Mouse (Mus musculus): ENCODE data around the gene Bcar3.

Bcar3 gene

DNA sequence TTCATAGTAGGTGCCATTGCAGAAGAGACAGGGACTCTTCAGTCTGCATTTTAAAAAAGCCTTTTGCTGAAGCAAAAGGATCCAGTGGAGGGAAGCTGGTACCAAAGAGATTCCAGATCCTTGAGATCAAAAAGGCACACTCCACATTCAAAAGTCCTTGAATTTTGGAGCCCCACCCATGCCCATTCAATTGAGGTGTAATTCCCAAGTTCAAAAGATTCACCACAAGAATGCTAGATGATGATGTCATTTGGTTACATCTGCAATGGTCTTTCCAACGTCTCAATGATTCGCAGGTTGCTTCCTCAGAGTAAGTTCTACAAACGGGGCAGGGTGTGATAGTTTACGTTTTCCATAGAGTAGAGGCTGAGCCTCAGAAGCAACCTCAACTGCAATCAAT is 192.3 kb downstream of the Bcar3 start:
- no peak for DNase-seq

DNA sequence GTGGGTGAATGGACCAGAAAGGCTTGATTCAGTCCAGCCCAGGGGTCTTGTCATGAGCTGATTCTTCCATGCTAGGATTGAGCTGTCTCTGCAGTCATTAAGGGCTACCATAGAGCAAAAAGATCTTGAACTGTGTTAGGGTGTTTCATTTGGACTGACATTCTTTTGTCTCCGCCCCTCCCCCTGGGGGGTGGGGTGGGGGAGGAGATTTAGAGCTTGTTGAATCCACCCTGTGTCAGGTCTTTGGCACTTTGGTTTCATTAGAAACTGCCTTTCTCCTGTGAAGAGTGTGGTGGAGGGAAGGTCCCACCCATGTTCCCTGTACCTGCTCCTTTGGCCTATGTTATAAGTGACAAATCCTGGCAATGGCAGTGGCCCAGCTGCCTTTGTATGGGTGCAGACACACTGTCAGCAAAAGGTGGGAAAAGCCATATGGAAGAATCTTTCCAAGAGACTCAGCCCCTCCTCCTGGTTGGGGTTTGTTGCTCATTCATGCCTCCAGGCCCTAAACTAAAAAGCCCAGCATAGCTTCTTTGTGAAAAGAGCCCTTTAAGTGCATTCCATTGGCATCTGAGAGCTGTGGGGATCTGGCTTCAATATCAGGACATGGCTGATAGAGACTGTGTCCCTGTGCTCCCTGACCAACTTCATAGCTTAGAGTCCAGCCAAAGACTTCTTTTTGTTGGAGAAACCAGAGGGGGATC is 194.3 kb downstream of the Bcar3 start:
- no peak for DNase-seq

DNA sequence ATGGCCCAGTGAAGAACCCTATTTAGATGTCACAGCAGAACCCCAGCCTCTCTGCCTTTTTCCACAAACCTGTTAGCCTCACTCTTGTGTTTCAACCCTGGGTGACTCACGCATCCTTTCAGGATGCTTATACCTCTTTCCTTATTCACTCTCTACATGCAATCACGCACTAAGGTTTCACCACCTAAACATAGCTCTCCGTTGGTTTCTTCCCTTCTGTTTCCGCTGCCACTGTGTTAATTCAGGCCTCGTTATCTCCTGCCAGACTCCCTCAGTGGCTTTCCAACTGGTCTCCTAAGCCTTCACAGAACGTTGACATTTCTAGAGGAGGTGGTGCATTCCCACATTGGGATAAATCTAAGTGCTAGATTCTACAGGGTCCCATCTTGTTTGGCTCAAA is 196.6 kb downstream of the Bcar3 start:
- no peak for DNase-seq

DNA sequence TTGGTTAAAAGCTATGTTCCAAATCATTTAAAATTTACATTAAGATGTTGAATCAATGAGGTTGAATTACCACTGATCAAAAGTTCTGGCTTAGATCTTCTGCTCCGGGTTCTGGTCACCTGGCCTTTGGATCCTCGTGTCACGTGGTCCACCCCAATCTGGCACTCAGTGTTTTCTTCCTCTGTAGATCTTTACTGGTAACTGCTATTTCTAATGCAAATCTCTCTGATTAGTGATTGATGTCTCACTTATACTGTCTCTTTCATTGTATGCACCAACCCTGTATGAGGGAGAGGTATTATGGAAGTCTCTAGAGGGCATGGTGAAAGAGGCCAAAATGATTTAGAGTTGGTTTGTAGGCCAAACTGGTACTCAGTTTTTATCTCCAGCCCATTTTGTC is 198.1 kb downstream of the Bcar3 start:
- no peak for DNase-seq

DNA sequence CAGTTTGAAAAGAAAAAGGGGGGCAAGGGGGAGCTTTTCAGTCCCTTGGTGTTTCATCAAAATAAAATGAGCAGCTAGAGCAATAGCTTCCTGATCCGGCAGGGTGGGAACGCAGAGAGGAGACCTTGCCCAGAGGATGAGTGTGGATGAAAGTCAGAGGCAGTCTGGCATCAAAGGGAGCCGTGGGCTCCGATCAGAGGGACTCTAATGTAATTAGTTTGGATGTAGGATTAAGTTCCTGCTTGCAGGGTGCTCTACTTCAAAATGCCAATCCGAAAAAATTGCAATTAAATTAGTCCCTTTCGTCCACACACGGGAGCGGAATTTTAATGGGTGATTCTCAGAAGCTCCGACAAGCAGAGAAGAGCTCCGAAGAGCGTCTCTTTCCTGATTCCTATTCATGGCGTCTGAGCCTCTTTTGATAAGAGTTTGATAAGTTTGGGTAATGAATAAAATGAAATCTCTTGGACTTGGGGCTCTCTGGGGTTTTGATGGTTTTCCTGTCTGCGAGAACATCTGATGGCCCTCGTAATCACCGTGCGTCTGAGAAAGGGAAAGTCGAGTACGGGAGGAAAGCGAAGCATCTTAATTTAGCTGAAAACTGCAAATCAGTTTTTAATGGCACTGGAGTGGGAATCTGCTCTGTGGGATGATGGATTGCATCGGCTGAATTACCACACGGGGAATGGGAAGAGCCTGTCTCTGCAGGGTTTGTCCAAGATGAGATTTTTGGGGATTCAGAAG is 199.1 kb downstream of the Bcar3 start:
- DNase-seq, result no peak

DNA sequence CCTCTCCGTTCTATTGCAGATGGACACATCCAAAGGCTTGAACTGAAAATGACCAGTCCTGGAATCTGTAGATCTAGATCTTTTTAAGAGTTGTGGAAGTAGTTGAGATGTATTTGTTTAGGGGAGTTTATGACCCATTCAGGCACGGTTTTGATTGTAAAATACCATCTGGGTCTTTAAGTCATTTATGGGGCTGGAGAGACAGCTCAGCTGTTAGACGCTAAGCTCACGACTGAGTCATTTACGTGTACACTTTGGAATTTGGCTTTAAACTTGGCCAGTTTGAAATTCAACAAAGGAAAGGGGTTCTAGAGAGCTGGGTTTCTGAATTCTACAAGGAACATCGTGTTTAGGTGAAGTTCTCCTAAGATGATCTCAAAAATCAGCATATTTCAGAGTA is 200.8 kb downstream of the Bcar3 start:
- DNase-seq, result no peak

DNA sequence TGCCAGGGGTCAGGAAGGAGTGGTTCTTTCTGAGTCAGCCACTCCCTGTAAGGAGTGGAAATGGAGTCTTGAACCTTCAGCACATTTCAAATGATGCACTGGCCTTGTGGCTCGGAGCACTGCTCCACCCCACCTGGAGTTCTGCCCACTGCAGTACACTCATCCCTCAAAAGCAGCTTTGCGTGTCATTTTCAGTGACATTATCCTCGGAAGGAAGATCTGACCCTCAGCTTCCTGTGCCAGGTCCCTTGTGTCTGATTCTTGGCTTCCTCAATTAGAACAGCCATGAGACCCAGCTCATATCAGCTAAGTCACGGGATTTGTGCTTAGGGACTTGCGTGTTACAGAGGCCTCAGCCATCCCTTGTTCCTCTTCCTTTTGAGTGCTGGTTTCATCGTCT is 203.9 kb downstream of the Bcar3 start:
- no peak for DNase-seq

DNA sequence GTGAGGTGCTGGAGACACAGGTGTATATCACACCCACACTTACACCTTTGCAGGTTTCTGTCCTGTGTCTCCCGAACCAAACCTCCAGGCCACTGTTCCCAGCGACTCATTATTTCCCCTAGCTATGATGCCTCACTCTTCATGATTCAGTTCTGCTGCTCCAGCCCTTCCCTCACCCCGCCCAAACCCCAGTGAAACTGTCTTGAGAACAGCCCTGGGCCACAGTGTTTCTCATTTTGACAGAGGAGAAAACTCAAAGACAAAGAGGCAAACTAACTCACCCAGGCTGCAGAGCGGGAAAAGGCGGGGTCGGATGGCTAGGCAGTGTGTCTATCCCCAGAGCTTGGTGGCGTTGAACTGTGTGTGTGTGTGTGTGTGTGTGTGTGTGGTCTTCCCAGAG is 204.6 kb downstream of the Bcar3 start:
- no peak for DNase-seq

DNA sequence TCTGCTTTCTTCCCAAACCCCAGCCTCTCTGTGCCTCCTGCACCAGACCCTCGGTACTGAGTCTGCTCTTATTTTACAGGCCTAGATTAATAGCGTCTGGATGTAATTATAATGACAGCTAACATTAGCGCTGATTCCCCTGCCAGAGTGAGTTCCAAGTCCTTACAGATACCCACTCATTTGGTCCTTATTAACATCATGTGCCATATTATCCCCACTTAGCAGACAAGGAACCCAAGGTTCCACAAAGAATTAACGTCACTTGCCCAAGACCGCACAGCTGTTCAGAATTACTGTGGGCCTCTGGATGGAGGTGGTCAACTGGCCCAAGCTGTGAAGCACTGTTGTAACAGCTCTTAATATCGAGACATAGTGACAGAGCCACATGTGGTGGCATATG is 205.7 kb downstream of the Bcar3 start:
- no peak for DNase-seq

DNA sequence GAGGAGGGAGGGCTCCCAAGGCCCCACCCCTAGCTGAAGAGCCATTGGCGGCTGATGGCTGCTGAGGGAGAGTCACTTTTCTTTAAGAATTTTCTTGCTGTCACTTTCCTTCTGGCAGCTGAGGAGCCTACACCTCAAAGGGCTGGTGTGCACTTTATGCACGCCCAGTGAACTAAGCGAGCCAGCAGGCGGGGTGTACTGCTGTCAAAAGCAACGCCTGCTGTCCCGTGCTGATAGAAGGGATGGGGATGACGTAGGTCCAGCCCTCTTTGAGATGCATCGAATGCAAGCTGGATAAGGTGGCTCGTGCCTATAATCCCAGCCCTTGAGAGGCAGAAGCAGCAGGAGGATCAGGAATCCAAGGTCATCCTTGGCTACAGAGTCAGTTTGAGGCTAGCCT is 207.0 kb downstream of the Bcar3 start:
- no peak for DNase-seq

DNA sequence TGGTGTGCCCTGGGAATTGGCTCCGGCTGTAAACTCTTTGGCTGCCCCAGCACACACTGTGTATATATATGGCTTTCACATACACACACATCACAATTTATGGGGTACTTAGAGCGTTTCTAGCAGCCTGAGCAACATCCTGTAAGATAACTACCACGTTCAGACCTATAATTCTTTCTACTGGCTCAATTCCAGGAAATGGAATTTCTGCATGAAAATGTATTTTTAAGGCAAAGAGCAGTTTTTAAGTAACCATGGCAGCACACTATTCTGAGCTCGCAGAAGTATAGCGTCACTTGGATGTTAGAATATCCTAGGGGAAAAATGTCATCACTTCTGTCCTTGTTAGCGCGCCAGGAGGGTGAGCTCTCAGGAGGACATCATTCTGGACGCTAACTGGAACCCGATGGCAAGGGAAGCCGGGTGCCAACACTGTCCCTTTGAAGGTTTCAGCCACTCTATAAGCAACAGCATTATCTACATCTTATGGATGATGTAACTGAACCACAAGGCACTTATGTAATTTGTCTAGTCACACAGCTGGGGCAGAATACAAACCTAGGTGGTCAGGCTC is 212.5 kb downstream of the Bcar3 start:
- DNase-seq, result no peak

DNA sequence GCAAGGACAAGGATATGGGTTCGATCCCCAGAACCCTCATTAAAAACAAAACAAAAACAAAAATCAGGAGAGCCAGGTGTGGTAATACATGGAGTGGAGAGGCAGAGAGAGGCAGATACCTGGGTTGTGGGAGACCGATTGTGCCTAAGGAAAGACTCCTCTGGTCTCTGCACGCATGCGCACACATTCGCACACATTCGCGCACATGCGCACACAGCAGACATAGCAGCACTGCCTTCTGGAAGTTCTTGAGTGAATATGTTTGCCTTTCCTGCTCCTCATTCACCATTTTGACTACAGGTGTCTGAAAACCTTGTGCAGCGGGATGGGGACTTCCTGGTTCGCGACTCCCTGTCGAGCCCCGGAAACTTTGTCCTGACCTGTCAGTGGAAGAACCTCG is 213.9 kb downstream of the Bcar3 start:
- no peak for DNase-seq

DNA sequence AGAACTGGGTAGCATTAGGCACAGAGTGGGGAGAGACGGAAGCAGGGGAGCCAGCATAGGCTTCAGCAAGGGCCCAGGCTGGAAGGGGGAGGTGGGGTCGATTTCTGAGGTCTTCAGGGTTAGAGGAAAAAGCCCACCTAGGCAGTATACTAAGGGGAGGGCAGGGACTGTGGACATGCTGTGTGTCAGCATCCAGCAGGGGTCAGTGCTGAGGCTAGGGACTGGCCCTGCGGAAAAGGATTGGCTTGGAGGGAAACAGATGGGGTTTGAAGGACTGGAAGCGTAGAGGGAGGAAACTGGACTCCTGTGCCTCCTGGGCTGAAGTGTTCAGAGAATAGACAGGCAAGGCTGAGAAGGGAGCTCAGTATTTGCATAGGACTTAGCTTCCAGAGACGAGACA is 215.1 kb downstream of the Bcar3 start:
- DNase-seq, result no peak

DNA sequence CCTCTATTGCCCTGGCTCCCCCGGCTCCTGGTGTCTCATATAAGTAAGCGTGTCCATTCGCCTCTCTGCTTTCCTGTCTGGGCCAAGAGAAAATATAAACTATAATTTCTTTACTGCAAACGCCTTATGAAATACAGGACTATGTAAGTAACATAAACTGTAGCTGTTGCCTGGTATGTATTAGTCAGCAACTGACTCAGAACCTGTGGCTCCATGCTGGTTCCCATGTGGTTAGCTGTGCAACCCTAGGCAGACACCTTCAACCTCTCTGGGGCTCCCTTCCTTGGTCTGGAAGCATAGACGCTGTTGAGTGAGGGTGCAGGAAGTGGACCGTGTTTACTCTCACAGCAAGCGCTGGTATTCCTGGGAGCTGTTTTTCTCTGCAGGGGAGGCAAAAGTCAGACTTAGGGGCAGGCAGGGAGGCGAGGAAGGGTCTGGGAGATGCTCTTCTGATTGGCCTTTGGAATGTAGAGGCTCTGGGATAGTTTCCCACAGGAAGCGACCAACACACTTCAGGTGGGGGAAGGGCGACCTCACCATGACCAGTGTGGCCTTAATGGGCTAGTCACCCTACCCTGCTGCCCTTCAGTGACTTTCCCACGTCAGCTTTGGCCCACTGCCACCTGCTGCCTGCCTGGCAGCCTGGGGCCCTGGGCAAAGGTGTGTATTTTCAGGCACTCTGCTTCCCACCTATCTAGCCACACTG is 215.8 kb downstream of the Bcar3 start:
- DNase-seq, result no peak

DNA sequence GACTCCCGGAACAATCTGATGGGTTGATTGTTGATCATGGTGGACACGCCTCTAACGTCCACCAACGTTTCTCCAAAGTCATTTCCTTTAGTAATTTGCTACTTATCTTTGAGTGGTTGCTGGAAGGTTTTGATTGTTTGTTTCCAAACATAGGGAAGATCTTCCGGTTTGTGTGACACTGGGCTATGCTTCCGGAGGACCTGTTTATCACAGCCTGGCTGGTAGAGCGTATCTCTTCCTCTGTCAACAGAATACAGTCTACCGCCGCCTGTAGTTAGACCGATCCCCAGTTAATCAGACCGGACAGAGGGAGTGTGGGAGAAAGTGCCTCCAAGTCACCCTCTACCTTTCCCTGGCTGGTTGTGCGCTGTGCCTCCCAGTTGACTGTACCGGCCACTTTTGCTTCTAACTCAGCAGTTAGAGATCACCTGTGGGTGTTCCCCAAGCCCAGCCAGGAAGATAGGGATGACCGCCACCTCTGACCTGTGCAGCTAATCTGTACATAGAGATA is 216.4 kb downstream of the Bcar3 start:
- DNase-seq, result no peak

DNA sequence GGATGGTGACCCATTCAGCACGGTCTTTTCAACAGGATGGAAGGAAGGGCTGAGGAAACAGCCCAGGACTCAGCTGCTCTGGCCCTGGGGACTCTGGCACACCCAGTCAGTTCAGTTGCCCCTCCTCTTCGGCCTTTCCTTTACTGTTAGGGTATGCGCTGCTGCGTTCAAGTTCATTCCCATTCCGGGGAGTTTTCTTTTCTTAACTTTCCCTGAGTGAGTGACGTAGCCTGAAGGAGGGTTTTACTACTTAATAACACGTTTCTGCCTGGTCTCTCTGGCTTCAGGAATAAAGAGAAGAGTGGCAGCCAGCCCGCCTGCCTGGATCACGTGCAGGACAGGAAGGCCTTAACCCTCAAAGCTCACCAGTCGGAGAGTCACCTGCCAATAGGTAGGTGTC is 217.0 kb downstream of the Bcar3 start:
- DNase-seq, result no peak

DNA sequence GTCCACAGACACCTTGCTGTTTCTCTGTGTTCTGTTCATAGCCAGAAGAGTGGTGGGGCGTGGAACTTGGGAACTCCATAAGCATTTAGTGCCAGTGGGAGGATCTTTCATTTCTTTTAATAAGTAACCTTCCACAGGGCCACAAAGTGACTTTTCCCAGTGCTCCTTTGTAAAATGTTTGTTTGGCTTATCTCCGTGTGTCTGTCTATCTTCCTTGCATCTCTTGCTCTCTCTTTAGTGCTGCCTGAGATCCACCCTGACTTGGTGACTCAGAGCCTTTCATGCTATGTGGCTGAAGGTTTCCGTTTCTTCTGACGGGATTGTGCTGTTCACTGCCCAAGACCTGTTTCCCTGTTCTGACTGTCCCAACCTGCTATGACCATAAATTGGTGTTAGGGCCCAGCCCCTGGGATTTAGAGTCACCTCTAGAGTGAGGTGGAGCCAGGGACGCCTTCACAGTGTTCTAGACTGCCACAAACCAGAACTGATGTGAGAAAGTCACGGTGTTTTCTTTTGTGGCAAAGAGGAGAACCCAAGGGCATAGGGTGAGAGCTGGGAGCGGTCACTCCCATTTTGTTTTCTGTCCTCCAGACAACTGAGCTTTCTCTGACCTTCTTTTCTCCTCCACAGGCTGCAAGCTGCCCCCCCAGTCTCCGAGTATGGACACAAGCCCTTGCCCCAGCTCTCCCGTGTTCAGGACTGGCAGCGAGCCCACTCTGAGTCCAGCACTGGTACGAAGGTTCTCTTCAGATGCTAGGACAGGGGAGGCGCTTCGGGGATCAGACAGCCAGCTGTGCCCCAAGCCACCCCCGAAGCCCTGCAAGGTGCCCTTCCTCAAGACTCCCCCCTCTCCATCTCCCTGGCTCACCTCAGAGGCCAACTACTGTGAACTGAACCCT is 218.0 kb downstream of the Bcar3 start:
- no peak for DNase-seq

DNA sequence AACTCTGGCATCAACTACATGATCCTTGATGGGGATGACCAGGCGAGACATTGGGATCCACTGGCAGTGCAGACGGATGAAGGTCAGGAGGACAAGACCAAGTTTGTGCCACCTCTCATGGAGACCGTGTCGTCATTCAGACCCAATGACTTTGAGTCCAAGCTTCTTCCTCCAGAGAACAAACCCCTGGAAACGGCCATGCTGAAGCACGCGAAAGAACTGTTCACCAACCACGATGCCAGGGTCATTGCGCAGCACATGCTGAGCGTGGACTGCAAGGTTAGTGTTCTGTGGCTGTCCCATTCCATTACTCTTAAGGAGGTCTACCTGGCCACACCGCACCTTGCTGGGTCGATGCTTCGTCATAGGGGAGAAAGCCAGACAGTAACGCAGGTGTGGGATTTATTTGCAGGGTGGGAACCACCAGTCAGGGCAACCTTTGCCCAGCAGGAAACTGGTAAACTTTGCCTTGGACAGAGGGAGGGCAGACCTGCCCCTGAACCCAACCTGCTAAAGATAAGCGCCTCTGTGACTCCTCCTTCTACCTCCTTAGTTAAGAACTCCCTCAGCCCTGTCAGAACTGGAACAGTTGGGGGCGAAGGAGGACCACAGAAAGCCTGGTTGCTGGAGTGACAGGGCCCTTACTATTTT is 218.9 kb downstream of the Bcar3 start:
- no peak for DNase-seq

DNA sequence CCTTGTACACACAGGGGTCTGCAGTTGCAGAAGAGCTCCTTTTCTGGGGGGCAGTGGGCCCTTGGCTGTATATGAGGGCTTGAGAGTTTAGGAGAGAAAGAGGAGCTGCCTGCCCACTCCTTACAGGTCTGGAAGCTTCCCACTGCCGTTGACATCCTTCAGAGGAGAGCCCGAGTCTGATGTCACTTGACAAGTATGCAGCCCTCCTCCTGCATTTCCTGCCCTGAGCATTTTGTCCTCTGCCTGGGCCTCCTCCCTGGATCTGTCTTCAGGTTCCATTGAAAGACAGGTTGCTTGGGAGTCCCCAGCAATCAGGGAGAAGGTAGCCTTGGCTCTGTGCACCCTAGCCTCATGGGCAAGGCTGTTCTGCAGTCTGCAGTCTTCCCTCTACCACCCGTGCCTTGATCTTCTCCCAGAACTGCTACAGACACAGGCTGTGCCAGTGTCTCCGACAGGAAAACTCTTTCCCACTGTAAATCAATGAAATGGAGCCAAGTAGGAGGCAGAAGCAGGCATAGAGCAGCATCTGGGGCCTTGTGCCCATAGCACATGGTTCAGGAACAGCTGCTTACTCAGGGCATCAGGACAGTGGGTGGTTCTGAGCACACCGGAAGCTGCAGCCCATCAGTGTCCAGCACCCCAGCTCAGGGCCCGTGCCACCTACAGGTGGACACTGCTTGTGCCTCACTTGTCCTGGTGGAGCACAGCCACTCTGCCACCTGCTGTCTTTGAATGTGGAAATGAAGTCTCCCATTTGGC is 221.8 kb downstream of the Bcar3 start:
- no peak for DNase-seq

DNA sequence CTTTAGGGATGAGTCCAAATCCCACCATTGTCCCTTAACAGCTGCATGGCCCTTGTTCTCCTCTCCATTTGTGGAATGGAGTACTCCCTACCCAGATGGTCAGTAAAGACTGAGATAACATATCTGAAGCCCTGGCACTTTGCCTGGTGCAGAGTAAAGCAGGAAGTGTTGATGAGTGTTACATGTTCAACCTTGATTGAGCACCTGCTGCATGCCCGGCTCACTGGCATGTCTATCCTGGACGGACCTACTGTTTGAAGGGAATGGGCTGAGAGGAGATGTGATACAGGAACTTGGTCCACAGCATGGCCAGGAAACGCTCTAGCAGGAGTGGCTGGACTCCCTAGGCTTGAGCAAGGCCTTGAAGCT is 222.4 kb downstream of the Bcar3 start:
- no peak for DNase-seq

DNA sequence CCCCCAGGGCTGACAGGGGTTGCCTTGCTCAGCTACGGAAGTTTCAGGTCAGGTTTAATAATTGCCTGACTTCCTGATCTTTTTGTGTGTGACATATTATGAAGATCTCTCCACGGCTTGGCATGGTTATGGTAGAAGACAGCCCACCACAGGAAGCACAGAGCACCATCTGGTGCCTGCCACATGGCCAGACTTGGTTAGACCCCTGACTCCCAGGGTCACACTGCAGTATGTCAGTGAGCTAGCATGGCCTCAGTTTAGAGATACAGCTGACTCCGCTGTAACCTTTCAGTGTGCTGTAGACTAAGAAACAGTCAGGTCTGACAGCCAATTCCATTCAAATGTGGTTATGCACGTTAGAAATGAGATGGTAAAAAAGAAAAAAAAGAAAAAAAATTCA is 223.8 kb downstream of the Bcar3 start:
- no peak for DNase-seq
